Mouse (Mus musculus) liver, embryonic 14.5 days (tissue): ENCODE measurements around the gene Ywhae. TPM values are rescaled to one million over a fixed set of nuclear protein-coding genes. Genes with fewer than 3 reads are reported as not detected.
A peak's percentile ranks its signal among the peaks of the same experiment; 100 is the strongest.

Experiments used
- ATAC-seq: fragments of 200-750 bp; cut with Nextera tagmentation; 2 replicates; pipeline ENCODE4 v1.8.0; 2017; ENCODE audit warnings: moderate number of reproducible peaks, mild to moderate bottlenecking, moderate library complexity; ENCODE audit not compliant: insufficient read depth
- DNase-seq, 3 experiments: peaks; one replicate each; pipeline ENCODE4 v3.0.0-alpha.2; 2012 to 2013; ENCODE audit warnings: low read depth in 3 of 3, low spot score in 3 of 3
- H3K27ac ChIP-seq: fragments of 300-500 bp; sonication (generic); 2 replicates; pipeline ENCODE4 v1.5.1; 2014; ENCODE audit warnings: moderate library complexity, mild to moderate bottlenecking, control low read depth, inconsistent platforms
- H3K27me3 ChIP-seq: fragments of 300-500 bp; sonication (generic); 2 replicates; pipeline ENCODE4 v1.6.1; 2014; ENCODE audit warnings: mild to moderate bottlenecking, low read length, moderate library complexity; ENCODE audit not compliant: control insufficient read depth, insufficient read depth
- H3K36me3 ChIP-seq: fragments of 300-500 bp; sonication (generic); replicated peaks from 2 replicates; pipeline ENCODE4 v1.6.1; 2014; ENCODE audit warnings: low read depth; ENCODE audit not compliant: control insufficient read depth, insufficient read depth
- H3K4me1 ChIP-seq, 2 experiments: fragments of 200-500 bp in 1 of 2; fragments of 300-500 bp in 1 of 2; sonication (generic) in 1 of 2; replicated peaks; 2 replicates each; pipeline ENCODE4 v1.6.1; 2012 to 2014; ENCODE audit warnings: antibody characterized with exemption in 1 of 2, inconsistent platforms in 1 of 2, low read length in 1 of 2; ENCODE audit not compliant: control insufficient read depth in 2 of 2, insufficient read depth in 2 of 2
- H3K4me2 ChIP-seq: fragments of 300-500 bp; sonication (generic); 2 replicates; pipeline ENCODE4 v1.6.1; 2014; ENCODE audit warnings: low read depth, mild to moderate bottlenecking, control low read depth, moderate library complexity
- H3K4me3 ChIP-seq, 2 experiments: fragments of 200-500 bp in 1 of 2; fragments of 300-500 bp in 1 of 2; sonication (generic) in 1 of 2; 2 replicates each; pipeline ENCODE4 v1.5.1; 2012 to 2014; ENCODE audit warnings: low read depth in 2 of 2, low read length in 2 of 2, mild to moderate bottlenecking in 2 of 2, control low read depth in 1 of 2, inconsistent platforms in 1 of 2, moderate library complexity in 1 of 2; ENCODE audit not compliant: insufficient read depth in 1 of 2
- H3K9ac ChIP-seq: fragments of 300-500 bp; sonication (generic); replicated peaks from 2 replicates; pipeline ENCODE4 v1.6.1; 2014; ENCODE audit warnings: mild to moderate bottlenecking, control low read depth, moderate library complexity
- H3K9me3 ChIP-seq: fragments of 300-500 bp; sonication (generic); 2 replicates; pipeline ENCODE4 v1.6.1; 2016; ENCODE audit warnings: low read length, mixed read lengths; ENCODE audit not compliant: control insufficient read depth
- CTCF ChIP-seq: IDR thresholded peaks from 2 replicates; pipeline ENCODE4 v1.5.1; 2016; ENCODE audit warnings: antibody characterized with exemption, low read depth, control low read depth
- EP300 ChIP-seq: IDR thresholded peaks from 2 replicates; pipeline ENCODE4 v1.6.1; 2016; ENCODE audit warnings: antibody characterized with exemption, low read depth
- WGBS: fragments of 180-500 bp; shearing (Covaris S2); extraction: QIAGEN DNeasy Blood & Tissue Kit; methylation state at CpG from one replicate; pipeline ENCODE4 v1.1.7; 2014; ENCODE audit not compliant: insufficient replicate concordance; 5-methylcytosine and 5-hydroxymethylcytosine counted together
- polyA plus RNA-seq, 2 experiments: library from polyadenylated mRNA; depleted of rRNA in 1 of 2; stranded (reverse) in 1 of 2; unstranded in 1 of 2; fragments of >200 nt; fragmentation: Nextera tagmentation in 1 of 2; extraction: Ambion mirVana in 1 of 2; gene quantifications; 2 replicates each; pipeline versions ENCODE4 v1.2.1 to v1.2.3; 2012 to 2014

Ywhae gene
- polyA plus RNA-seq, 2 experiments = 175 to 231 TPM

DNA sequence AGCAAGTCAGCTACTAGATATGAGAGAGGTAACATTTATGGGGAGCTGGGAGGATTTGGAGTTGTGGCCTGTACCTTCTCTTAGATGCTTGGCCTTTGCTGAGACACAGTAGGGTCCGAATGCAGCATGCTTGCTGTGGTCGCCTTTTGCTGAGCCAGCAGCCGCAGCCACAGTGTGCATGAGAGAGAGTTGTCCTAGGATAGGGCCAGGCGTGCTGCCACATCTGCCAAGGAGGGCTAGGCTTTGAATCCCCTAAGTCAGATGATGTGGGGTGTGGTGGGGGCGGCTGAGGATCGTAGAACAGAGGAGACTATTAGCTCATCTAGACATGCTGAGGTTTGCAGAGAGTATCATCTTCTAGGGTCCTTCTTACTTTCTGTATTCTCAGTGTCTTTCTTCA is 29.9 kb upstream of the Ywhae start:
- Histone ChIP-seq H3K4me3 (no peak overlapping the region), H3K4me1 (no peaks in the 10 kb centered on the region), H3K27ac (no peak overlapping the region), H3K9ac (no peak overlapping the region), H3K9me3 (no peaks in the 10 kb centered on the region), H3K4me2 (no peak overlapping the region), H3K27me3 (no peaks in the 10 kb centered on the region), H3K36me3 (peaks cover 56% of the 10 kb centered on the region)
- no peak for DNase-seq
- WGBS = 87% methylated on average over 6 of the region's 6 CpGs
- TF ChIP-seq CTCF (no peak), EP300 (no peak)
- no peak for ATAC-seq

DNA sequence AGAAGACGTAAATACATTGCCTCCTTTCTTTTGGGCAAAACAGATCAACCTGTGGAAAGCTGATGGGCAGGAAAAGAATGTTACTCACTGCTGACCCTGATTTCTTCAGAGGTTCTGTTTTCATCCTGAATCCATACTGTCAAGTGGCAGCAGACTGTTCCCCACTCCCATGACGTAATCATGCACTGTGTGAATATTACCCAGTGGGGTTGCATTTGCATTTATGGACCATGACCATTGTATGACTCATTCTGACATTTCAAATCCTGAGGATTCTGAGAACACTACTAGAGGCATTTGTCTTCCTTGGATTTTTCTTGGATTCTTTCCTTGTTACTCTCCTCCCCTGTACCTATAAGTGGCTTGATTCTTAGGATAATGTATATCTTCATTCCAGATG is 28.9 kb upstream of the Ywhae start:
- ATAC-seq = no peak
- no peak overlapping the region for H3K27ac ChIP-seq
- no peak overlapping the region for H3K9ac ChIP-seq
- peaks cover 48% of the 10 kb centered on the region for H3K36me3 ChIP-seq
- DNase-seq = no peak
- TF ChIP-seq CTCF (no peak), EP300 (no peak)
- H3K27me3 ChIP-seq = no peaks in the 10 kb centered on the region
- H3K4me3 ChIP-seq = no peak overlapping the region
- 89% methylated on average over 2 of the region's 2 CpGs for WGBS
- no peak overlapping the region for H3K4me2 ChIP-seq
- no peaks in the 10 kb centered on the region for H3K9me3 ChIP-seq
- no peaks in the 10 kb centered on the region for H3K4me1 ChIP-seq

- TF ChIP-seq EP300 (no peak), CTCF (peak; percentile 65)
- no peak overlapping the region for H3K4me3 ChIP-seq
- no peak for ATAC-seq
- H3K9ac ChIP-seq = no peak overlapping the region
- H3K4me2 ChIP-seq = no peak overlapping the region
- H3K36me3 ChIP-seq = no peaks in the 10 kb centered on the region
- WGBS = 57% methylated on average over 1 of the region's 1 CpGs
- H3K27me3 ChIP-seq = no peaks in the 10 kb centered on the region
- no peaks in the 10 kb centered on the region for H3K4me1 ChIP-seq
- no peak overlapping the region for H3K27ac ChIP-seq
- DNase-seq = peak; percentile 11 to 23 (median 15)
- H3K9me3 ChIP-seq = no peaks in the 10 kb centered on the region
These were observed 18.7 kb upstream of the Ywhae start for GRCm38 (mm10) chr11:75713949-75714348.

DNA sequence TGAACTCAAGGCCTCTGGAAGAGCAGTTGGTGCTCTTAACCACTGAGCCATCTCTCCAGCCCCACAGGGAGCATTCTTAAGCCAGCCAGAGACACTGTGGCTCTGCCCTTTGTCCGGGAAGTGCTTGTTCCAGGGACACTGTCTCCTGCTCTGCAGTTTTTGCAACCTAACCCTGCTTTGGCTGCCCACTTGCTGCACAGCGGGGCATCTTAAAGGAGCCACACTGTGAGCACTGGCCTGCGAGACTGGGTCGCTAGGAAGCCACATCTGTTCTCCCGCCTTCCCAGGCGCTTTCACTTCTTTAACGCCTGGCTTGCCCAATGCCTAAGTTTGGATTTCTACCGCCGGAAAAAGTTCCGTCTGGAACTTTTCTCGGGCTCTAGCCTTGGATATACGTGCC is 17.1 kb upstream of the Ywhae start:
- no peak overlapping the region for H3K9ac ChIP-seq
- no peak overlapping the region for H3K4me2 ChIP-seq
- H3K9me3 ChIP-seq = no peaks in the 10 kb centered on the region
- no peak overlapping the region for H3K4me3 ChIP-seq
- no peaks in the 10 kb centered on the region for H3K4me1 ChIP-seq
- WGBS = 54% methylated on average over 12 of the region's 12 CpGs
- no peaks in the 10 kb centered on the region for H3K27me3 ChIP-seq
- DNase-seq (no peak), ATAC-seq (no peak)
- no peak for TF ChIP-seq CTCF
- no peak for TF ChIP-seq EP300
- no peak overlapping the region for H3K27ac ChIP-seq
- H3K36me3 ChIP-seq = no peaks in the 10 kb centered on the region

- no peaks in the 10 kb centered on the region for H3K4me1 ChIP-seq
- H3K27me3 ChIP-seq = no peaks in the 10 kb centered on the region
- H3K4me2 ChIP-seq = no peak overlapping the region
- ATAC-seq (no peak), DNase-seq (no peak)
- H3K27ac ChIP-seq = no peak overlapping the region
- no peak for TF ChIP-seq EP300
- H3K9me3 ChIP-seq = no peaks in the 10 kb centered on the region
- H3K4me3 ChIP-seq = no peak overlapping the region
- H3K9ac ChIP-seq = no peak overlapping the region
- 72% methylated on average over 8 of the region's 8 CpGs for WGBS
- no peaks in the 10 kb centered on the region for H3K36me3 ChIP-seq
These were observed 15.9 kb upstream of the Ywhae start for GRCm38 (mm10) chr11:75716661-75717325.
